Mouse (Mus musculus) intestine, embryonic 15.5 days (tissue): Measurements from ENCODE around the gene Prps1l3. TPM values are rescaled to one million over a fixed set of nuclear protein-coding genes. Genes with fewer than 3 reads are reported as not detected.

Source experiments
- ATAC-seq: fragments of 200-750 bp; cut with Nextera tagmentation; 2 replicates; pipeline ENCODE4 v1.8.0; 2017; ENCODE audit warnings: moderate TSS enrichment, moderate library complexity
- H3K27ac ChIP-seq: fragments of 300-500 bp; sonication (generic); 2 replicates; pipeline ENCODE4 v1.5.1; 2015; ENCODE audit warnings: mild to moderate bottlenecking, inconsistent platforms
- H3K27me3 ChIP-seq: fragments of 300-500 bp; sonication (generic); replicated peaks from 2 replicates; pipeline ENCODE4 v1.6.1; 2015; ENCODE audit warnings: inconsistent platforms
- H3K36me3 ChIP-seq: fragments of 300-500 bp; sonication (generic); 2 replicates; pipeline ENCODE4 v1.6.1; 2015; ENCODE audit warnings: inconsistent platforms
- H3K4me1 ChIP-seq: fragments of 300-500 bp; sonication (generic); replicated peaks from 2 replicates; pipeline ENCODE4 v1.6.1; 2015; ENCODE audit warnings: inconsistent platforms
- H3K4me2 ChIP-seq: fragments of 300-500 bp; sonication (generic); replicated peaks from 2 replicates; pipeline ENCODE4 v1.6.1; 2015; ENCODE audit warnings: mild to moderate bottlenecking, inconsistent platforms
- H3K4me3 ChIP-seq: fragments of 300-500 bp; sonication (generic); replicated peaks from 2 replicates; pipeline ENCODE4 v1.5.1; 2015; ENCODE audit warnings: inconsistent platforms
- H3K9ac ChIP-seq: fragments of 300-500 bp; sonication (generic); 2 replicates; pipeline ENCODE4 v1.6.1; 2015; ENCODE audit warnings: inconsistent platforms
- H3K9me3 ChIP-seq: fragments of 300-500 bp; sonication (generic); 2 replicates; pipeline ENCODE4 v1.6.1; 2016; ENCODE audit warnings: inconsistent platforms
- WGBS: fragments of 180-500 bp; shearing (Covaris S2); methylation state at CpG from one replicate; pipeline ENCODE4 v1.1.7; 2015; 5-methylcytosine and 5-hydroxymethylcytosine counted together
- polyA plus RNA-seq: library from polyadenylated mRNA; unstranded; fragments of >200 nt; fragmentation: Nextera tagmentation; extraction: Ambion mirVana; gene quantifications from 2 replicates; pipeline ENCODE4 v1.2.1, GENCODE M21; 2015

Prps1l3 gene
- 59.2 and 63.0 TPM in 2 replicates for polyA plus RNA-seq

DNA sequence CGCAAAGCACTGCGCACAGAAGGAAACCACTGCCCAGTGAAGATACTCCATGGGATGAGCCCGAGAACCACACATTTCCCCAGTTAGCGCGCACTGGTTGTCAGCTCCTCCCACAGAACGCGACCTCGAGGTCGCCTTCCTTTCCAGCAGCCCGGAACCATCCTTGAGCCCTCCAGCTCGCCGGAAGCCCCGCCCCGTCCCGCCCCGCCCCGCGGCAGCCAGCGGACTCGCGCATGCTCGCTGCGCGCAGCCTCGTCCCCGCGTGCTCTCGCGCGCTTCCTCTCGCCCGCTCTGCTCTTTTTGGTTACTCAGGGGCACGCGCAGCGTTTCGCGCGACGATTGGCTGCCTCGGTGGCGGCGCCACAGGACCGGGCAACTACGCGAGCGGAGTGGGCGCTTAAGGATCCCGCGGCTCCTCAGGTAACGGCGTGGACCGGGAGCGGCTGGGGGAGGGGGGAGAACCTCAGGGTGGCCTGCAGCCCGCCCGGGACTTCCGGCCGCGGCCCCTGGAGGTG, at the start of gene Prps1l3, which contains the start of gene Mipol1:
TSS of gene Prps1l3 (plus strand) at position 221 of the 515 bp plus-strand sequence.
TSS of gene Mipol1 (plus strand) at position 236 of the 515 bp plus-strand sequence.
- Histone ChIP-seq H3K4me2 (peak within 1 kb of the TSS; percentile 64), H3K9me3 (no peaks in the 10 kb centered on the region), H3K4me1 (0 out of 2 replicates have a peak, but pooled peaks cover 3% of the 10 kb centered on the region), H3K27me3 (no peaks in the 10 kb centered on the region), H3K9ac (peak within 1 kb of the TSS; percentile 81), H3K27ac (peak within 1 kb of the TSS; percentile 92), H3K4me3 (peak within 1 kb of the TSS; percentile 76), H3K36me3 (0 out of 2 replicates have a peak, but pooled peaks cover 4% of the 10 kb centered on the region)
- whole genome bisulfite sequencing, result under 1% methylated on average over 58 of the region's 58 CpGs
- ATAC-seq, result peak; percentile 99

- no peaks in the 10 kb centered on the region for H3K27me3 ChIP-seq
- no peak overlapping the region for H3K27ac ChIP-seq
- H3K4me1 ChIP-seq, result no peaks in the 10 kb centered on the region
- no peak overlapping the region for H3K9ac ChIP-seq
- no peak overlapping the region for H3K4me3 ChIP-seq
- H3K4me2 ChIP-seq, result no peak overlapping the region
- 61% methylated on average over 2 of the region's 2 CpGs for WGBS
- H3K36me3 ChIP-seq, result no peaks in the 10 kb centered on the region
- no peak for ATAC-seq
- H3K9me3 ChIP-seq, result no peaks in the 10 kb centered on the region
Observed at GRCm38 (mm10) chr12:57184401-57185147, 45.6 kb upstream of the Prps1l3 start.

DNA sequence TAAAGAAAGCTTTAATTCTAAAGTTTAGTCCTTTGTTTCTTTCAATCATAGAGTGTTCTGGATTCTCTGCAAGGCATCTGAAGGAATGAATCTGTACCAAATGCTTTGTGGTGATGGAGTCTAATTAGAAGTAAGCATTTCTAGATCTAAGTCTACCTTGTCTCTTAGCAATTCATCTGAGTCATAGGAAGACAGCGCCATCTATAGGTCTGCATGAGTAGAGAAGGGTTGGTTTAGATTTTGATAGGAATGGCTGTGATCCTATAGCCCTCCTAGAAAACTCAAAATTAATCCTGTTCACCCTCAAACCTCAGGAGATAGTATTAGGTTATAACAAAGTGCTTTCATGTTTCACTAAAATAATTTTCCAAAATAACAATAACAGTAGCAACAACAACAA, 44.7 kb upstream of the Prps1l3 start:
- H3K4me1 ChIP-seq, result no peaks in the 10 kb centered on the region
- no peak overlapping the region for H3K9ac ChIP-seq
- H3K9me3 ChIP-seq, result no peaks in the 10 kb centered on the region
- no peak overlapping the region for H3K4me2 ChIP-seq
- ATAC-seq, result no peak
- no peaks in the 10 kb centered on the region for H3K36me3 ChIP-seq
- H3K4me3 ChIP-seq, result no peak overlapping the region
- WGBS, result 0% methylated on average over 1 of the region's 1 CpGs
- no peak overlapping the region for H3K27ac ChIP-seq
- no peaks in the 10 kb centered on the region for H3K27me3 ChIP-seq

DNA sequence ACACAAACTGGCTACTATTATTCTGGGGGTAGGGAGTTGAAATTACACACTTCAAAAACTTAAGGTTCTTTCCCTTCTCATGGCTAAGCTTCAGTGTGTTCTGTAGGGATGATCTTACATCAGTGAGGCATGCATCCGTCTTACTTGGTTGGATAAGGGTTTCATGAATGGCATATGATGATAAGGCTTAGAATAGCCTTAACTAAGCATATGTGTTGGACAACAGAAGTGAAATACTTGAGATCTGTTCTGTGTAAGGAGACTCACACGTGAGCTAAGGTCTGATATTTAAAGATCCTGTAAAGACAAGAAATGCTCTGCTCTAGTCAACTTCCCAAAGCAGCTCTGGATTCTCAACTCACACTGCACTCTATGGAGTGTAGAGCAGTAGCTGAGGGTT, 44.1 kb upstream of the Prps1l3 start:
- no peaks in the 10 kb centered on the region for H3K9me3 ChIP-seq
- 63% methylated on average over 2 of the region's 2 CpGs for WGBS
- no peaks in the 10 kb centered on the region for H3K27me3 ChIP-seq
- H3K4me3 ChIP-seq, result no peak overlapping the region
- no peak overlapping the region for H3K4me2 ChIP-seq
- no peak overlapping the region for H3K9ac ChIP-seq
- ATAC-seq, result no peak
- no peaks in the 10 kb centered on the region for H3K36me3 ChIP-seq
- H3K4me1 ChIP-seq, result no peaks in the 10 kb centered on the region
- H3K27ac ChIP-seq, result no peak overlapping the region

DNA sequence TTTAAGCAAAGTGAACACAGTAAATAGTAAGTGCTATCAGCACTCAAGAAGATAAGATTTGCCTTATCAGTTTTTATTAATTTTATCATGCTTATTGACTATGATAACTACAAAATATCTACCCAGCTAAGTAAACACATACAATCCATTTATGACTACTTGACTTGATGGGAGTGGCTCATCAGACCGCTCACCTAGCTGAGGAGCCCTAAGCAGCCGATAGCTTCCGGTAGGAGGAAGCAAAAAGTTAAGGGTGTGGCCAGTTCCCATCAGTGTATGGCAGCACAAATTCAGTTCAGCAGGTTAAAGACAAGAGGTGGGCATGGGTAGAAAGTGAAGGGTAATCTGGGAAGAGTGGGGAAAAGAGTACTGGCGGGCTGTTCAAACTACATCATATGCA, 43.2 kb upstream of the Prps1l3 start:
- no peaks in the 10 kb centered on the region for H3K27me3 ChIP-seq
- WGBS, result 69% methylated on average over 4 of the region's 4 CpGs
- H3K4me1 ChIP-seq, result no peaks in the 10 kb centered on the region
- H3K36me3 ChIP-seq, result no peaks in the 10 kb centered on the region
- peak; percentile 87 for ATAC-seq
- no peak overlapping the region for H3K4me2 ChIP-seq
- H3K9ac ChIP-seq, result no peak overlapping the region
- H3K4me3 ChIP-seq, result no peak overlapping the region
- no peaks in the 10 kb centered on the region for H3K9me3 ChIP-seq
- H3K27ac ChIP-seq, result no peak overlapping the region

GRCm38 (mm10) chr12:57194609-57195008, 35.6 kb upstream of the Prps1l3 start:
- 33% methylated on average over 3 of the region's 3 CpGs for WGBS
- H3K36me3 ChIP-seq, result no peaks in the 10 kb centered on the region
- no peaks in the 10 kb centered on the region for H3K9me3 ChIP-seq
- ATAC-seq, result peak; percentile 60
- H3K4me1 ChIP-seq, result peaks cover 7% of the 10 kb centered on the region; the same call in 1 of the 2 replicates
- no peak overlapping the region for H3K9ac ChIP-seq
- no peak overlapping the region for H3K4me2 ChIP-seq
- H3K27me3 ChIP-seq, result peaks cover 6% of the 10 kb centered on the region; the same call in 1 of the 2 replicates
- H3K27ac ChIP-seq, result no peak overlapping the region
- no peak overlapping the region for H3K4me3 ChIP-seq

DNA sequence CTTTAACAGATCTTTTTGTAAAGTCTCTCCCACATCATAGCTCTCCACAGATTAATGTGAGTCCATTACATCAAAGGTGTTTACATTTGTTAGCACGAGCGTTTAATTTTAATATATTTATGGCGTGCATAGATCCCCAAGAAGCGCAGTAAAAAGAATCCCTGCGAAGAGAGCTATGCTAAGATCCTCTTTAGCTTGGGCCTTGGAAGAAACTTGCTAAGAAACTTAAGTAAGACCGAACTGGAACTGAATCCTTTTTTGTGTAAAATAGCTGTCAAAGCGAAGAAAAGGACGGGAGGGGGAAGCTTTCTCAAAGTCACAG, 34.0 kb upstream of the Prps1l3 start:
- Histone ChIP-seq H3K9me3 (no peaks in the 10 kb centered on the region), H3K36me3 (no peaks in the 10 kb centered on the region), H3K27me3 (peaks cover 6% of the 10 kb centered on the region; the same call in 1 of the 2 replicates), H3K4me1 (peaks cover 7% of the 10 kb centered on the region; the same call in 1 of the 2 replicates), H3K9ac (peak overlapping the region; percentile 42), H3K4me3 (peak overlapping the region; percentile 49), H3K4me2 (peak overlapping the region; percentile 97), H3K27ac (no peak overlapping the region)
- WGBS, result 14% methylated on average over 8 of the region's 8 CpGs
- ATAC-seq, result no peak

DNA sequence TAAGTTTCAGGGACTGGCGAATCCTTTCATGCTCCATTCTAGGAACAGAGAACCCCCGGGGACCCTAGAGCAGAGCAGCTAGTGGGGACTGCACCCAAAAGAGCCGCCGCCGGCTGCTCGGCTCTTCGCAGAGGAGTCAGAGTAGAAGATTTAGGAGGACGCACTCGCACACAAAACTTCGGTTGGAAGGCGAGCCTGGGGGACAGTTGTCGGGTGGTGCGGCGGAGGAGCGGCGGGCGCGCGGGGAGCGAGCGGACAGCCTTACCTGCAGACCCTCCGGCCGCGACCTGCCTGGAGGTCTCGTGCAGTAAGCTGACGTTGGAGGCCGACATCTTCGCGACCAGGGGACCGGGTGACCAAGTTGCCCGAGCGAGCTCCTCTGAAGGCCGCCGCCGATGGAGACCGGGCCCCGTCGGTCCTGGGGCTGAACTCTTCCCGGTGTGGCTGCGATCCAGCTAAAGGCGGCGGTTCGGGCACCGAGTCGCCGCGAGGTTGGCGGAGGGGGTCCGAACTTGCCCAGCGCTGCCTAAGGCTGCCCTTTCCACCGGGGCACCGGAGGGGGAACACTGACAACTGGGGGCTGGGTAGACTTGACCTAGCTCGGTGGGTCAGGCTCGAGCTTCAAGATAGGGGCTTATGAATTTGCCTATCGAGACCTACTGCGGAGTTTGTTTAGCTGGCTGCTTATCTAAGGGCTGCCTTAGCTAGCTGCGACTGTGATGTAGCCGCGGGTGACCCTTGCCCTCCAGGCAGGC, 33.4 kb upstream of the Prps1l3 start:
- Histone ChIP-seq H3K4me2 (peak overlapping the region; percentile 97), H3K9me3 (no peaks in the 10 kb centered on the region), H3K9ac (peak overlapping the region; percentile 42), H3K27ac (no peak overlapping the region), H3K4me3 (peak overlapping the region; percentile 49), H3K36me3 (no peaks in the 10 kb centered on the region), H3K27me3 (peaks cover 6% of the 10 kb centered on the region; the same call in 1 of the 2 replicates), H3K4me1 (peaks cover 7% of the 10 kb centered on the region; the same call in 1 of the 2 replicates)
- ATAC-seq, result peak; percentile 86
- 2% methylated on average over 59 of the region's 59 CpGs for WGBS

GRCm38 (mm10) chr12:57197363-57198026, 32.7 kb upstream of the Prps1l3 start, which contains the start of gene Slc25a21:
Gene Slc25a21 (minus strand): TSS chr12:57197472.
- peak within 1 kb of the TSS; percentile 97 for H3K4me2 ChIP-seq
- H3K27ac ChIP-seq, result no peak within 1 kb of the TSS
- peak; percentile 41; the same call in 1 of the 2 replicates for ATAC-seq
- WGBS, result 72% methylated on average over 10 of the region's 10 CpGs
- no peaks in the 10 kb centered on the region for H3K36me3 ChIP-seq
- H3K4me1 ChIP-seq, result peaks cover 7% of the 10 kb centered on the region; the same call in 1 of the 2 replicates
- H3K27me3 ChIP-seq, result peaks cover 6% of the 10 kb centered on the region; the same call in 1 of the 2 replicates
- H3K9ac ChIP-seq, result peak within 1 kb of the TSS; percentile 42
- peak within 1 kb of the TSS; percentile 49 for H3K4me3 ChIP-seq
- H3K9me3 ChIP-seq, result no peaks in the 10 kb centered on the region

DNA sequence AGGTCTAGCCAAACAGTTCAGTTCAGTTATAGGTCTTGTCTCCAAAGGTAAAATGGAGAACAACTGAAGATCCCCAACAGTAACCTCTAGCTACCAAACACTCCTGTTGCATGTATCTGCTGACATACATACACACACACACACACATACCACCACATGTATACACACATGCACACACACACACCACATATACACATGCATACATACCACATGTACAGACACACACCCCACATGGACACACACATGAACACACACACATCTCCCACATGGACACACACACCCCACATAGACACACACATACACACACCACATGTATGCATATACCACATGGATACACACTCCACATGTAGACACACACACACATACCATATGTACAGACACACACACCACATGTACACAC, 31.9 kb upstream of the Prps1l3 start:
- Histone ChIP-seq H3K9me3 (no peaks in the 10 kb centered on the region), H3K27ac (no peak overlapping the region), H3K4me1 (peaks cover 7% of the 10 kb centered on the region; the same call in 1 of the 2 replicates), H3K4me2 (no peak overlapping the region), H3K9ac (no peak overlapping the region), H3K27me3 (peaks cover 6% of the 10 kb centered on the region; the same call in 1 of the 2 replicates), H3K36me3 (no peaks in the 10 kb centered on the region), H3K4me3 (no peak overlapping the region)
- ATAC-seq, result no peak

DNA sequence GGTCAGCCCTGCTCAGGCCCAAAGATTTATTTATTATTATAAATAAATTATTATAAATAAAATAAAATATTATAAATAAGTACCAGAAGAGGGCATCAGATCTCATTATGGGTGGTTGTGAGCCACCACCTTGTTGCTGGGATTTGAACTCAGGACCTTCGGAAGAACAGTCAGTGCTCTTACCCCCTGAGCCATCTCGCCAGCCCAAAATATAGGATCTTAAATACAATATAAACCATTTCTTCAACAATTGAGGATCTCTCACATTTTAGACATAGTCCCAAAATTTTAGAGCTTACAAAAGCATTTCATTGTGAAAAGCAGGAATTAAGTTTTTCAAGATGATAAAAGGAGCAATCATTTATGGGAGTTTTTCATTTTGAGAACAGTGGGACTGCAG, 30.8 kb upstream of the Prps1l3 start:
- Histone ChIP-seq H3K4me3 (no peak overlapping the region), H3K27me3 (peaks cover 6% of the 10 kb centered on the region; the same call in 1 of the 2 replicates), H3K9me3 (no peaks in the 10 kb centered on the region), H3K9ac (no peak overlapping the region), H3K27ac (no peak overlapping the region), H3K4me2 (no peak overlapping the region), H3K36me3 (no peaks in the 10 kb centered on the region), H3K4me1 (peaks cover 7% of the 10 kb centered on the region; the same call in 1 of the 2 replicates)
- 96% methylated on average over 2 of the region's 2 CpGs for WGBS
- ATAC-seq, result no peak
